In genomic region chr1:60852075-60852769, GRCm38 (mm10) we compare ENCODE assay signal across 17 mouse cellular contexts. TPM values are rescaled to one million over a fixed set of nuclear protein-coding genes. Genes with fewer than 3 reads are reported as not detected.
DNase-seq lines count a peak whose midpoint lies in the region; ATAC-seq and TF ChIP-seq lines count a peak whose summit lies in the region.
"Had no signal": no experiment of that assay in that cellular context is flagged by ENCODE, and none has a peak within 500 bp of the region (broad histone marks: within the 10 kb centered on the region; RNA-seq: fewer than 3 reads in every experiment).

No protein-coding gene starts in this region.

- TF ChIP-seq CTCF in midbrain, postnatal 0 days (IDR thresholded peaks at IDR 0.05) = no peak

- H3K4me1 ChIP-seq in midbrain, embryonic 14.5 days (ENCODE audit: control insufficient read depth, insufficient read depth, low read length) = peaks cover 18% of the 10 kb centered on the region
- H3K4me1 ChIP-seq in midbrain, postnatal 0 days (ENCODE audit: insufficient read depth, low read length) = peaks cover 3% of the 10 kb centered on the region; the same call in 1 of the 2 replicates

- no peak overlapping the region for H3K4me3 ChIP-seq in midbrain, embryonic 14.5 days (replicated peaks; ENCODE audit: low read depth, low read length)
- H3K4me3 ChIP-seq in midbrain, postnatal 0 days (ENCODE audit: low read depth, low read length) = no peak overlapping the region
- H3K4me3 ChIP-seq: embryonic facial prominence, embryonic 15.5 days; heart, embryonic 13.5 days; hindbrain, embryonic 12.5 days; layer of hippocampus, adult 2 months; liver, embryonic 12.5 days; myocyte had no signal

- WGBS in midbrain, embryonic 14.5 days = 33% methylated on average over 10 of the region's 10 CpGs
- 41% methylated on average over 10 of the region's 10 CpGs for WGBS in midbrain, postnatal 0 days

- H3K4me2 ChIP-seq in midbrain, embryonic 14.5 days (ENCODE audit: low read length) = no peak overlapping the region
- H3K4me2 ChIP-seq in midbrain, postnatal 0 days (ENCODE audit: low read depth, low read length, poor library complexity, severe bottlenecking) = no peak overlapping the region
- H3K4me2 ChIP-seq: embryonic facial prominence, embryonic 15.5 days; heart, embryonic 13.5 days; hindbrain, embryonic 12.5 days; liver, embryonic 12.5 days had no signal

- H3K9ac ChIP-seq in midbrain, embryonic 14.5 days (replicated peaks; ENCODE audit: low read length) = no peak overlapping the region
- H3K9ac ChIP-seq in midbrain, postnatal 0 days (replicated peaks; ENCODE audit: low read length, poor library complexity, severe bottlenecking) = no peak overlapping the region
- H3K9ac ChIP-seq: embryonic facial prominence, embryonic 15.5 days; hindbrain, embryonic 12.5 days; liver, embryonic 12.5 days had no signal

- H3K9me3 ChIP-seq in midbrain, embryonic 14.5 days (ENCODE audit: control insufficient read depth, low read length) = no peaks in the 10 kb centered on the region
- no peaks in the 10 kb centered on the region for H3K9me3 ChIP-seq in midbrain, postnatal 0 days (ENCODE audit: low read length)
- H3K9me3 ChIP-seq: embryonic facial prominence, embryonic 15.5 days; heart, embryonic 13.5 days; hindbrain, embryonic 12.5 days; liver, embryonic 12.5 days had no signal

- no peak for ATAC-seq in midbrain, embryonic 14.5 days (ENCODE audit: low FRiP score, low TSS enrichment)
- ATAC-seq in midbrain, postnatal 0 days (ENCODE audit: low FRiP score) = no peak
- peak; percentile 99 for ATAC-seq in megakaryocyte progenitor cell, adult 5-6 weeks (replicated peaks; ENCODE audit: poor library complexity)
- ATAC-seq: liver, embryonic 12.5 days had no signal

- no peak overlapping the region for H3K27ac ChIP-seq in midbrain, embryonic 14.5 days (replicated peaks; ENCODE audit: low read depth, low read length)
- H3K27ac ChIP-seq in midbrain, postnatal 0 days (ENCODE audit: low read depth, low read length) = no peak overlapping the region
- H3K27ac ChIP-seq: embryonic facial prominence, embryonic 15.5 days; liver, embryonic 12.5 days had no signal

- DNase-seq in midbrain, embryonic 14.5 days = peak; percentile 17
- DNase-seq in midbrain, postnatal 0 days (ENCODE audit: low spot score) = no peak
- DNase-seq in c-Kit-positive CD71-negative TER-119-negative erythroid progenitor cells, embryonic 14.5 days (ENCODE audit: low read depth) = peak; percentile 35
- no peak for DNase-seq in frontal cortex, adult 2 months (ENCODE audit: extremely low spot score in 1 of 2, low spot score in 1 of 2)
- DNase-seq in spleen, postnatal 14 days (ENCODE audit: low spot score in 2 of 2) = no peak
- no peak for DNase-seq in spleen, adult 12 weeks (ENCODE audit: low spot score)
- DNase-seq: gastrocnemius, postnatal 10 days had no signal

- no peaks in the 10 kb centered on the region for H3K27me3 ChIP-seq in midbrain, embryonic 14.5 days (ENCODE audit: control insufficient read depth, insufficient read depth, low read length)
- H3K27me3 ChIP-seq in midbrain, postnatal 0 days (ENCODE audit: insufficient read depth, low read length) = no peaks in the 10 kb centered on the region
- H3K27me3 ChIP-seq: embryonic facial prominence, embryonic 15.5 days; heart, embryonic 13.5 days; hindbrain, embryonic 12.5 days; liver, embryonic 12.5 days had no signal

- H3K36me3 ChIP-seq in midbrain, embryonic 14.5 days (ENCODE audit: control insufficient read depth, insufficient read depth, low read length) = no peaks in the 10 kb centered on the region
- H3K36me3 ChIP-seq in midbrain, postnatal 0 days (ENCODE audit: insufficient read depth, low read length) = no peaks in the 10 kb centered on the region
- H3K36me3 ChIP-seq: embryonic facial prominence, embryonic 15.5 days; heart, embryonic 13.5 days; hindbrain, embryonic 12.5 days; liver, embryonic 12.5 days had no signal

RNA-seq across cellular contexts. Expression of gene Ctla4, which starts 34.6 kb away (rescaled TPM):
- polyA plus RNA-seq in midbrain, embryonic 14.5 days (2014; fragmentation: Nextera tagmentation; extraction: Ambion mirVana) = not detected in 2 replicates
- total RNA-seq in midbrain, postnatal 0 days (2014; rRNA removed) = not detected in 2 replicates
- polyA plus RNA-seq in midbrain, postnatal 0 days (2015; fragmentation: Nextera tagmentation; extraction: Ambion mirVana) = not detected in 2 replicates
- 0.07 TPM in 1 of 2 replicates, not detected in the other for total RNA-seq in megakaryocyte progenitor cell, adult 5-6 weeks (2015)
- total RNA-seq in megakaryocyte progenitor cell, adult 5-6 weeks (2017) = not detected in 2 replicates
- polyA plus RNA-seq in frontal cortex, adult 2 months (2012; rRNA removed) = not detected in 2 replicates
- total RNA-seq: gastrocnemius, postnatal 10 days; layer of hippocampus, adult 2 months; left cerebral cortex, postnatal 25 days had no signal
- polyA plus RNA-seq: embryonic facial prominence, embryonic 15.5 days; forebrain, embryonic 14.5 days; hindbrain, embryonic 12.5 days; kidney, embryonic 14.5 days; liver, embryonic 12.5 days; myocyte had no signal

Comparison
In these comparisons a context has a peak if more than half of its experiments do, and no peak if none do; other contexts are left out.
1. DNase-seq: peak in midbrain, embryonic 14.5 days (single experiment) and c-Kit-positive CD71-negative TER-119-negative erythroid progenitor cells, embryonic 14.5 days (single experiment); none in midbrain, postnatal 0 days (single experiment), frontal cortex, adult 2 months (0 of 2), spleen, postnatal 14 days (0 of 2) and spleen, adult 12 weeks (single experiment).